Comparison of ENCODE assay signal across 13 mouse cellular contexts in genomic region chr4:139297566-139297965, GRCm38 (mm10). TPM values are rescaled to one million over a fixed set of nuclear protein-coding genes. Genes with fewer than 3 reads are reported as not detected.
A peak's percentile ranks its signal among the peaks of the same experiment; 100 is the strongest.
DNase-seq lines count a peak whose midpoint lies in the region; ATAC-seq lines count a peak whose summit lies in the region.
"Had no signal": no experiment of that assay in that cellular context is flagged by ENCODE, and none has a peak within 500 bp of the region (broad histone marks: within the 10 kb centered on the region; RNA-seq: fewer than 3 reads in every experiment).

No protein-coding gene starts in this region.

- no peaks in the 10 kb centered on the region for H3K27me3 ChIP-seq in kidney, embryonic 16.5 days (ENCODE audit: insufficient read depth, low read length)
- no peaks in the 10 kb centered on the region for H3K27me3 ChIP-seq in embryonic facial prominence, embryonic 10.5 days (replicated peaks; ENCODE audit: low read depth, poor library complexity, severe bottlenecking)
- H3K27me3 ChIP-seq: embryonic facial prominence, embryonic 13.5 days; midbrain, embryonic 15.5 days had no signal

- DNase-seq in kidney, adult 18-20 months, result peak; percentile 55
- peak; percentile 65 for DNase-seq in adipocyte (ENCODE audit: low spot score)
- peak; percentile 96 to 97 for DNase-seq in cerebellum, adult 18-20 months
- peak; percentile 62 to 79 for DNase-seq in heart, postnatal 14 days
- no peak for DNase-seq in thymus, postnatal 36 days
- no peak for DNase-seq in embryonic facial prominence, embryonic 10.5 days (ENCODE audit: low spot score)
- DNase-seq: liver; thymus, postnatal 25 days had no signal

- no peaks in the 10 kb centered on the region for H3K9me3 ChIP-seq in kidney, embryonic 16.5 days (ENCODE audit: low read length)
- H3K9me3 ChIP-seq in embryonic facial prominence, embryonic 10.5 days, result no peaks in the 10 kb centered on the region
- H3K9me3 ChIP-seq: embryonic facial prominence, embryonic 13.5 days; midbrain, embryonic 15.5 days had no signal

- intact Hi-C loops in heart, postnatal 14 days (cut with DNase I), result no loop called here

- 86% methylated on average over 4 of the region's 4 CpGs for WGBS in kidney, embryonic 16.5 days
- WGBS in embryonic facial prominence, embryonic 10.5 days, result 92% methylated on average over 4 of the region's 4 CpGs

- no peak for ATAC-seq in kidney, embryonic 16.5 days (ENCODE audit: low FRiP score, low TSS enrichment)
- ATAC-seq in granulocyte monocyte progenitor cell, adult 5-6 weeks (replicated peaks; ENCODE audit: poor library complexity, severe bottlenecking), result no peak
- ATAC-seq: intestine, embryonic 16.5 days; midbrain, embryonic 15.5 days had no signal

- no peaks in the 10 kb centered on the region for H3K4me1 ChIP-seq in kidney, embryonic 16.5 days (ENCODE audit: insufficient read depth, low read length)
- peaks cover 13% of the 10 kb centered on the region for H3K4me1 ChIP-seq in embryonic facial prominence, embryonic 10.5 days
- H3K4me1 ChIP-seq: midbrain, embryonic 15.5 days had no signal

- no peak overlapping the region for H3K9ac ChIP-seq in kidney, embryonic 16.5 days (replicated peaks; ENCODE audit: low read length)
- H3K9ac ChIP-seq: embryonic facial prominence, embryonic 13.5 days; midbrain, embryonic 15.5 days had no signal

- no peak overlapping the region for H3K4me2 ChIP-seq in kidney, embryonic 16.5 days (replicated peaks; ENCODE audit: low read depth, low read length)
- H3K4me2 ChIP-seq: embryonic facial prominence, embryonic 13.5 days; midbrain, embryonic 15.5 days had no signal

- H3K4me3 ChIP-seq in kidney, embryonic 16.5 days (ENCODE audit: low read length), result no peak overlapping the region
- no peak overlapping the region for H3K4me3 ChIP-seq in embryonic facial prominence, embryonic 10.5 days
- H3K4me3 ChIP-seq: embryonic facial prominence, embryonic 13.5 days; midbrain, embryonic 15.5 days had no signal

- no peak overlapping the region for H3K27ac ChIP-seq in kidney, embryonic 16.5 days (ENCODE audit: low read length)
- H3K27ac ChIP-seq in embryonic facial prominence, embryonic 10.5 days (replicated peaks), result no peak overlapping the region
- H3K27ac ChIP-seq: embryonic facial prominence, embryonic 13.5 days; midbrain, embryonic 15.5 days had no signal

- peaks cover 8% of the 10 kb centered on the region; the same call in 1 of the 2 replicates for H3K36me3 ChIP-seq in kidney, embryonic 16.5 days (ENCODE audit: insufficient read depth, low read length)
- H3K36me3 ChIP-seq in embryonic facial prominence, embryonic 10.5 days (replicated peaks), result peaks cover 50% of the 10 kb centered on the region

RNA-seq across cellular contexts. Expression of gene Pqlc2, which starts 12.9 kb away (rescaled TPM):
- polyA plus RNA-seq in kidney, embryonic 16.5 days (2015; fragmentation: Nextera tagmentation; extraction: Ambion mirVana), result 16.9 and 17.6 TPM in 2 replicates
- total RNA-seq in heart, postnatal 14 days (2021), result 1 to 10 TPM; 7.1 to 8.4 TPM
- 17.5 and 17.7 TPM in 2 replicates for polyA plus RNA-seq in embryonic facial prominence, embryonic 10.5 days (2016; fragmentation: Nextera tagmentation; extraction: Ambion mirVana)
- 5.4 and 7.7 TPM in 2 replicates for total RNA-seq in granulocyte monocyte progenitor cell, adult 5-6 weeks (2014; fragmentation: Nextera tagmentation)
- 2.3 and 3.5 TPM in 2 replicates for total RNA-seq in granulocyte monocyte progenitor cell, adult 5-6 weeks (2017)

RNA-seq across cellular contexts. Expression of gene Akr7a5, which starts 13.0 kb away (rescaled TPM):
- 201 and 210 TPM in 2 replicates for polyA plus RNA-seq in kidney, embryonic 16.5 days (2015; fragmentation: Nextera tagmentation; extraction: Ambion mirVana)
- 10 to 100 TPM; 35.6 to 39.4 TPM for total RNA-seq in heart, postnatal 14 days (2021)
- polyA plus RNA-seq in embryonic facial prominence, embryonic 10.5 days (2016; fragmentation: Nextera tagmentation; extraction: Ambion mirVana), result 141 and 158 TPM in 2 replicates
- total RNA-seq in granulocyte monocyte progenitor cell, adult 5-6 weeks (2014; fragmentation: Nextera tagmentation), result 16.6 and 25.0 TPM in 2 replicates
- total RNA-seq in granulocyte monocyte progenitor cell, adult 5-6 weeks (2017), result 5.9 and 12.2 TPM in 2 replicates

RNA-seq across cellular contexts. Expression of gene Mrto4, which starts 54.8 kb away (rescaled TPM):
- polyA plus RNA-seq in kidney, embryonic 16.5 days (2015; fragmentation: Nextera tagmentation; extraction: Ambion mirVana), result 122 and 123 TPM in 2 replicates
- total RNA-seq in heart, postnatal 14 days (2021), result 10 to 100 TPM; 27.1 to 34.7 TPM
- polyA plus RNA-seq in embryonic facial prominence, embryonic 10.5 days (2016; fragmentation: Nextera tagmentation; extraction: Ambion mirVana), result 180 and 187 TPM in 2 replicates
- 143 and 158 TPM in 2 replicates for total RNA-seq in granulocyte monocyte progenitor cell, adult 5-6 weeks (2014; fragmentation: Nextera tagmentation)
- total RNA-seq in granulocyte monocyte progenitor cell, adult 5-6 weeks (2017), result 93.4 and 94.5 TPM in 2 replicates

RNA-seq across cellular contexts. Expression of gene Emc1, which starts 54.8 kb away (rescaled TPM):
- 27.6 and 32.7 TPM in 2 replicates for polyA plus RNA-seq in kidney, embryonic 16.5 days (2015; fragmentation: Nextera tagmentation; extraction: Ambion mirVana)
- 10 to 100 TPM; 43.0 to 54.6 TPM for total RNA-seq in heart, postnatal 14 days (2021)
- polyA plus RNA-seq in embryonic facial prominence, embryonic 10.5 days (2016; fragmentation: Nextera tagmentation; extraction: Ambion mirVana), result 30.3 and 33.1 TPM in 2 replicates
- total RNA-seq in granulocyte monocyte progenitor cell, adult 5-6 weeks (2014; fragmentation: Nextera tagmentation), result 20.2 and 24.4 TPM in 2 replicates
- total RNA-seq in granulocyte monocyte progenitor cell, adult 5-6 weeks (2017), result 34.4 and 39.2 TPM in 2 replicates

RNA-seq across cellular contexts. Expression of gene Ubr4, which starts 54.8 kb away (rescaled TPM):
- polyA plus RNA-seq in kidney, embryonic 16.5 days (2015; fragmentation: Nextera tagmentation; extraction: Ambion mirVana), result 72.2 and 73.6 TPM in 2 replicates
- 100 to 1,000 TPM; 109 to 115 TPM for total RNA-seq in heart, postnatal 14 days (2021)
- polyA plus RNA-seq in embryonic facial prominence, embryonic 10.5 days (2016; fragmentation: Nextera tagmentation; extraction: Ambion mirVana), result 60.5 and 64.9 TPM in 2 replicates
- total RNA-seq in granulocyte monocyte progenitor cell, adult 5-6 weeks (2014; fragmentation: Nextera tagmentation), result 91.2 and 91.4 TPM in 2 replicates
- total RNA-seq in granulocyte monocyte progenitor cell, adult 5-6 weeks (2017), result 47.2 and 49.5 TPM in 2 replicates

Comparison
In these comparisons a context has a peak if more than half of its experiments do, and no peak if none do; other contexts are left out.
1. DNase-seq: peak in kidney, adult 18-20 months (single experiment), adipocyte (single experiment), cerebellum, adult 18-20 months (2 of 2) and heart, postnatal 14 days (2 of 2); none in thymus, postnatal 36 days (0 of 2) and embryonic facial prominence, embryonic 10.5 days (single experiment).